Mouse (Mus musculus): ENCODE data around the gene Mindy4b-ps. TPM values are rescaled to one million over a fixed set of nuclear protein-coding genes. Genes with fewer than 3 reads are reported as not detected.

The Mindy4b-ps gene
- polyA plus RNA-seq, 1 experiment from 2014 or later, result 0.71 TPM

- H3K27ac ChIP-seq (ENCODE audit: low read length), result no peak overlapping the region
- no peak for ATAC-seq (replicated peaks; ENCODE audit: extremely low read depth, insufficient read depth, low FRiP score)
- no peak overlapping the region for H3K4me2 ChIP-seq (ENCODE audit: low read depth, low read length)
- H3K9ac ChIP-seq (ENCODE audit: low read length), result no peak overlapping the region
- no peaks in the 10 kb centered on the region; the same call in 1 of the 2 replicates for H3K27me3 ChIP-seq (ENCODE audit: control insufficient read depth, insufficient read depth, low read length)
- no peaks in the 10 kb centered on the region for H3K9me3 ChIP-seq (replicated peaks; ENCODE audit: control insufficient read depth, low read length)
- WGBS, result 78% methylated on average over 8 of the region's 8 CpGs
- no peaks in the 10 kb centered on the region for H3K36me3 ChIP-seq (ENCODE audit: control insufficient read depth, insufficient read depth)
- H3K4me1 ChIP-seq (ENCODE audit: control insufficient read depth, insufficient read depth, low read length), result no peaks in the 10 kb centered on the region
- no peak overlapping the region for H3K4me3 ChIP-seq (ENCODE audit: low read length)
Observed at GRCm38 (mm10) chr3:58798245-58798644, 23.9 kb downstream of the Mindy4b-ps start.

- H3K4me3 ChIP-seq (ENCODE audit: low read length), result no peak overlapping the region
- no peaks in the 10 kb centered on the region for H3K27me3 ChIP-seq (ENCODE audit: control insufficient read depth, insufficient read depth, low read length)
- WGBS, result 67% methylated on average over 7 of the region's 7 CpGs
- H3K9me3 ChIP-seq (replicated peaks; ENCODE audit: control insufficient read depth, low read length), result no peaks in the 10 kb centered on the region
- H3K27ac ChIP-seq (ENCODE audit: low read length), result no peak overlapping the region
- ATAC-seq (replicated peaks; ENCODE audit: extremely low read depth, insufficient read depth, low FRiP score), result no peak
- no peaks in the 10 kb centered on the region for H3K36me3 ChIP-seq (ENCODE audit: control insufficient read depth, insufficient read depth)
- no peak overlapping the region for H3K9ac ChIP-seq (ENCODE audit: low read length)
- peaks cover 3% of the 10 kb centered on the region; the same call in 1 of the 2 replicates for H3K4me1 ChIP-seq (ENCODE audit: control insufficient read depth, insufficient read depth, low read length)
- no peak overlapping the region for H3K4me2 ChIP-seq (ENCODE audit: low read depth, low read length)
Observed at GRCm38 (mm10) chr3:58789473-58789872, 32.6 kb downstream of the Mindy4b-ps start.

GRCm38 (mm10) chr3:58789033-58789432 lies 33.1 kb downstream of the Mindy4b-ps start:
- Histone ChIP-seq H3K27ac (ENCODE audit: low read length) (no peak overlapping the region), H3K9ac (ENCODE audit: low read length) (no peak overlapping the region), H3K4me1 (ENCODE audit: control insufficient read depth, insufficient read depth, low read length) (peaks cover 3% of the 10 kb centered on the region; the same call in 1 of the 2 replicates), H3K4me2 (ENCODE audit: low read depth, low read length) (no peak overlapping the region), H3K36me3 (ENCODE audit: control insufficient read depth, insufficient read depth) (no peaks in the 10 kb centered on the region), H3K9me3 (replicated peaks; ENCODE audit: control insufficient read depth, low read length) (no peaks in the 10 kb centered on the region), H3K27me3 (ENCODE audit: control insufficient read depth, insufficient read depth, low read length) (no peaks in the 10 kb centered on the region), H3K4me3 (ENCODE audit: low read length) (no peak overlapping the region)
- WGBS, result 53% methylated on average over 5 of the region's 5 CpGs
- no peak for ATAC-seq (replicated peaks; ENCODE audit: extremely low read depth, insufficient read depth, low FRiP score)

GRCm38 (mm10) chr3:58786470-58786869 lies 35.6 kb downstream of the Mindy4b-ps start:
- H3K4me1 ChIP-seq (ENCODE audit: control insufficient read depth, insufficient read depth, low read length), result peaks cover 3% of the 10 kb centered on the region; the same call in 1 of the 2 replicates
- H3K36me3 ChIP-seq (ENCODE audit: control insufficient read depth, insufficient read depth), result no peaks in the 10 kb centered on the region
- H3K9ac ChIP-seq (ENCODE audit: low read length), result no peak overlapping the region
- H3K27ac ChIP-seq (ENCODE audit: low read length), result no peak overlapping the region
- ATAC-seq (replicated peaks; ENCODE audit: extremely low read depth, insufficient read depth, low FRiP score), result no peak
- H3K27me3 ChIP-seq (ENCODE audit: control insufficient read depth, insufficient read depth, low read length), result no peaks in the 10 kb centered on the region
- 66% methylated on average over 4 of the region's 4 CpGs for WGBS
- H3K4me2 ChIP-seq (ENCODE audit: low read depth, low read length), result no peak overlapping the region
- H3K4me3 ChIP-seq (ENCODE audit: low read length), result no peak overlapping the region
- no peaks in the 10 kb centered on the region for H3K9me3 ChIP-seq (replicated peaks; ENCODE audit: control insufficient read depth, low read length)

GRCm38 (mm10) chr3:58785863-58786262 lies 36.2 kb downstream of the Mindy4b-ps start:
- no peak overlapping the region for H3K4me2 ChIP-seq (ENCODE audit: low read depth, low read length)
- ATAC-seq (replicated peaks; ENCODE audit: extremely low read depth, insufficient read depth, low FRiP score), result no peak
- no peaks in the 10 kb centered on the region for H3K36me3 ChIP-seq (ENCODE audit: control insufficient read depth, insufficient read depth)
- peaks cover 3% of the 10 kb centered on the region; the same call in 1 of the 2 replicates for H3K4me1 ChIP-seq (ENCODE audit: control insufficient read depth, insufficient read depth, low read length)
- no peaks in the 10 kb centered on the region for H3K9me3 ChIP-seq (replicated peaks; ENCODE audit: control insufficient read depth, low read length)
- 16% methylated on average over 10 of the region's 10 CpGs for WGBS
- no peak overlapping the region for H3K9ac ChIP-seq (ENCODE audit: low read length)
- no peak overlapping the region for H3K27ac ChIP-seq (ENCODE audit: low read length)
- H3K4me3 ChIP-seq (ENCODE audit: low read length), result no peak overlapping the region
- H3K27me3 ChIP-seq (ENCODE audit: control insufficient read depth, insufficient read depth, low read length), result no peaks in the 10 kb centered on the region

- no peak overlapping the region for H3K27ac ChIP-seq (ENCODE audit: low read length)
- no peak overlapping the region for H3K9ac ChIP-seq (ENCODE audit: low read length)
- no peak overlapping the region for H3K4me2 ChIP-seq (ENCODE audit: low read depth, low read length)
- no peaks in the 10 kb centered on the region for H3K27me3 ChIP-seq (ENCODE audit: control insufficient read depth, insufficient read depth, low read length)
- H3K36me3 ChIP-seq (ENCODE audit: control insufficient read depth, insufficient read depth), result no peaks in the 10 kb centered on the region
- no peaks in the 10 kb centered on the region for H3K9me3 ChIP-seq (replicated peaks; ENCODE audit: control insufficient read depth, low read length)
- ATAC-seq (replicated peaks; ENCODE audit: extremely low read depth, insufficient read depth, low FRiP score), result no peak
- peaks cover 3% of the 10 kb centered on the region; the same call in 1 of the 2 replicates for H3K4me1 ChIP-seq (ENCODE audit: control insufficient read depth, insufficient read depth, low read length)
- 34% methylated on average over 8 of the region's 8 CpGs for WGBS
- no peak overlapping the region for H3K4me3 ChIP-seq (ENCODE audit: low read length)
Observed at GRCm38 (mm10) chr3:58784219-58785092, 37.7 kb downstream of the Mindy4b-ps start.

GRCm38 (mm10) chr3:58783602-58784218 lies 38.4 kb downstream of the Mindy4b-ps start:
- 51% methylated on average over 8 of the region's 8 CpGs for WGBS
- Histone ChIP-seq H3K4me1 (ENCODE audit: control insufficient read depth, insufficient read depth, low read length) (peaks cover 3% of the 10 kb centered on the region; the same call in 1 of the 2 replicates), H3K4me3 (ENCODE audit: low read length) (no peak overlapping the region), H3K9ac (ENCODE audit: low read length) (no peak overlapping the region), H3K4me2 (ENCODE audit: low read depth, low read length) (no peak overlapping the region), H3K36me3 (ENCODE audit: control insufficient read depth, insufficient read depth) (no peaks in the 10 kb centered on the region), H3K27me3 (ENCODE audit: control insufficient read depth, insufficient read depth, low read length) (no peaks in the 10 kb centered on the region), H3K27ac (ENCODE audit: low read length) (no peak overlapping the region), H3K9me3 (replicated peaks; ENCODE audit: control insufficient read depth, low read length) (no peaks in the 10 kb centered on the region)
- ATAC-seq (replicated peaks; ENCODE audit: extremely low read depth, insufficient read depth, low FRiP score), result no peak

- Histone ChIP-seq H3K36me3 (ENCODE audit: control insufficient read depth, insufficient read depth) (no peaks in the 10 kb centered on the region), H3K4me1 (ENCODE audit: control insufficient read depth, insufficient read depth, low read length) (no peaks in the 10 kb centered on the region), H3K9ac (ENCODE audit: low read length) (no peak overlapping the region), H3K4me3 (ENCODE audit: low read length) (no peak overlapping the region), H3K27ac (ENCODE audit: low read length) (no peak overlapping the region), H3K9me3 (replicated peaks; ENCODE audit: control insufficient read depth, low read length) (no peaks in the 10 kb centered on the region), H3K4me2 (ENCODE audit: low read depth, low read length) (no peak overlapping the region), H3K27me3 (ENCODE audit: control insufficient read depth, insufficient read depth, low read length) (no peaks in the 10 kb centered on the region)
- no peak for ATAC-seq (replicated peaks; ENCODE audit: extremely low read depth, insufficient read depth, low FRiP score)
- WGBS, result 72% methylated on average over 1 of the region's 1 CpGs
Observed at GRCm38 (mm10) chr3:58756429-58756828, 65.7 kb downstream of the Mindy4b-ps start.

GRCm38 (mm10) chr3:58755769-58756168 lies 66.3 kb downstream of the Mindy4b-ps start:
- Histone ChIP-seq H3K27me3 (ENCODE audit: control insufficient read depth, insufficient read depth, low read length) (no peaks in the 10 kb centered on the region), H3K27ac (ENCODE audit: low read length) (no peak overlapping the region), H3K4me3 (ENCODE audit: low read length) (no peak overlapping the region), H3K9me3 (replicated peaks; ENCODE audit: control insufficient read depth, low read length) (no peaks in the 10 kb centered on the region), H3K36me3 (ENCODE audit: control insufficient read depth, insufficient read depth) (no peaks in the 10 kb centered on the region), H3K4me2 (ENCODE audit: low read depth, low read length) (no peak overlapping the region), H3K9ac (ENCODE audit: low read length) (no peak overlapping the region), H3K4me1 (ENCODE audit: control insufficient read depth, insufficient read depth, low read length) (no peaks in the 10 kb centered on the region)
- no peak for ATAC-seq (replicated peaks; ENCODE audit: extremely low read depth, insufficient read depth, low FRiP score)
- 84% methylated on average over 1 of the region's 1 CpGs for WGBS
